Mouse (Mus musculus) cerebellum, adult 11 months (tissue): ENCODE measurements around the gene Stat2.

Source experiments
- DNase-seq: peaks from one replicate; pipeline ENCODE4 v3.0.0; 2022

Stat2 gene

GRCm38 (mm10) chr10:128270287-128270841, at the start of gene Stat2:
TSS of gene Stat2 (plus strand) at chr10:128270559.
- DNase-seq, result peak; percentile 96

GRCm38 (mm10) chr10:128221533-128222286, 48.6 kb upstream of the Stat2 start:
- no peak for DNase-seq

GRCm38 (mm10) chr10:128225064-128225463, 45.3 kb upstream of the Stat2 start:
- no peak for DNase-seq

- no peak for DNase-seq
Measured at GRCm38 (mm10) chr10:128225538-128225937, 44.8 kb upstream of the Stat2 start, which contains the start of gene Mip. TSS of gene Mip (plus strand) at chr10:128225838.

- DNase-seq, result no peak
Measured at GRCm38 (mm10) chr10:128227592-128227991, 42.8 kb upstream of the Stat2 start.

- DNase-seq, result no peak
Measured at GRCm38 (mm10) chr10:128228009-128228408, 42.4 kb upstream of the Stat2 start.

- no peak for DNase-seq
Measured at GRCm38 (mm10) chr10:128230582-128230981, 39.8 kb upstream of the Stat2 start.

- no peak for DNase-seq
Measured at GRCm38 (mm10) chr10:128231146-128231545, 39.2 kb upstream of the Stat2 start.

- DNase-seq, result peak; percentile 88
Measured at GRCm38 (mm10) chr10:128231697-128232419, 38.5 kb upstream of the Stat2 start, which contains the start of gene Timeless. TSS of gene Timeless (plus strand) at chr10:128232065.

GRCm38 (mm10) chr10:128232420-128232985, 37.9 kb upstream of the Stat2 start:
- peak; percentile 54 for DNase-seq

GRCm38 (mm10) chr10:128236321-128236720, 34.0 kb upstream of the Stat2 start:
- no peak for DNase-seq

- DNase-seq, result peak; percentile 38
Measured at GRCm38 (mm10) chr10:128237807-128238480, 32.4 kb upstream of the Stat2 start.

- DNase-seq, result no peak
Measured at GRCm38 (mm10) chr10:128239140-128239539, 31.2 kb upstream of the Stat2 start.

GRCm38 (mm10) chr10:128240131-128240530, 30.2 kb upstream of the Stat2 start:
- DNase-seq, result no peak

GRCm38 (mm10) chr10:128243252-128243651, 27.1 kb upstream of the Stat2 start:
- DNase-seq, result no peak

- DNase-seq, result no peak
Measured at GRCm38 (mm10) chr10:128244121-128244520, 26.2 kb upstream of the Stat2 start.

- DNase-seq, result no peak
Measured at GRCm38 (mm10) chr10:128247020-128247732, 23.2 kb upstream of the Stat2 start.

GRCm38 (mm10) chr10:128250565-128250964, 19.8 kb upstream of the Stat2 start:
- DNase-seq, result no peak

- no peak for DNase-seq
Measured at GRCm38 (mm10) chr10:128253677-128254255, 16.6 kb upstream of the Stat2 start, which contains the start of gene Apon. TSS of gene Apon (plus strand) at chr10:128254096.

GRCm38 (mm10) chr10:128255925-128256324, 14.4 kb upstream of the Stat2 start:
- DNase-seq, result no peak

GRCm38 (mm10) chr10:128256328-128256727, 14.0 kb upstream of the Stat2 start:
- no peak for DNase-seq

GRCm38 (mm10) chr10:128258953-128259352, 11.4 kb upstream of the Stat2 start:
- DNase-seq, result no peak
